Mouse (Mus musculus) regulatory T cell (primary cell): ENCODE data around the gene Akr1b10.
"Not testable (repeated sequence)": the region's sequence is repeated elsewhere in the genome, so short reads cannot be mapped to it uniquely, and the experiment has no call there.

ENCODE experiments used
- in situ Hi-C: fragments of 300-600 bp; cut with MboI, MseI; formaldehyde crosslinking; loops from one replicate; pipeline ENCODE4 v1.15.1; 2025; ENCODE audit warnings: high pct_unique_total_duplicates

Gene Akr1b10

GRCm38 (mm10) chr6:34384110-34384661 is at the start of gene Akr1b10:
TSS of gene Akr1b10 (plus strand) at chr6:34384218.
- in situ Hi-C loops = no loop called here

DNA sequence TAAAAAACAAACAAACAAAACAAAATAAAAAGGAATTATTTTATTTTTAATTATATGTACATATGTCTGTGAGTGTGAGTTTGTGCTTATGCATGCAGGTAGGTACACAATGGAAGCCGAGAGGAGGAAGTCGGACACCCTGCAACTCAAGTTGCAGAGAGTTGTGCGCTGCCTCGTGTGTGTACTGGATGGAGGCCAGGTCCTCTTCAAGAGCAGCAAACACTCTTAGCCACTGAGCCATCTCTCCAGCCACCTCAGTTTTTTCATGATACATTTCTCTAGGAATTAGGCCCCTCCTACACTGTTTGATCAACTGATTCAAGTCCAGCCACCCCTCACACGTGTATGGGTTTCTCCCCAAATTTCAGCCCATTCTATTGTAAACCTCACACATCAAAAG is 49.3 kb upstream of the Akr1b10 start:
- in situ Hi-C loops = loop anchor here (5.0 kb wide), 1 partner anchor 98 kb away; no protein-coding TSS in a partner anchor

- in situ Hi-C loops = loop anchor here (5.0 kb wide), 1 partner anchor 95 kb away; no protein-coding TSS in a partner anchor
Observed at GRCm38 (mm10) chr6:34337799-34338198, 46.2 kb upstream of the Akr1b10 start.

DNA sequence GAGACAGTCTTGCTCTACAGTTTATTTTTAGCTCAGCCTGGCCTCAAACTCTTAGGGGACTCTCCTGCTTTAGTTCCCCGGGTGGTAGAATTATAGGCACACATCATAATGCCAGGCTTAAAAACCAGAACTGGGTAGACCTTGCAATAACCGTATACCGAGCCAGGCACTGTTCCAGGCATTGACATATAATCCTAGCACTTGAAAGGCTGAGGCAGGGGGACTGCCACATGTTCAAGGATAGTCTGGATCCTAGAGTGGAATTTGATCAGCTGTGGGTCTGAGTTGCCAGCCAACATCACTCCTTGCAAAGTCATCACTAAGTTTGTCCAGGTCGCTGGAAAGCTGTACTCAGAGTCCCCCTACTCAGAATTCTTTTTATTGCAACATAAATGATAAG is 42.0 kb upstream of the Akr1b10 start:
- in situ Hi-C loops = loop anchor here (10.0 kb wide), 1 partner anchor 47 kb away; no protein-coding TSS in a partner anchor

DNA sequence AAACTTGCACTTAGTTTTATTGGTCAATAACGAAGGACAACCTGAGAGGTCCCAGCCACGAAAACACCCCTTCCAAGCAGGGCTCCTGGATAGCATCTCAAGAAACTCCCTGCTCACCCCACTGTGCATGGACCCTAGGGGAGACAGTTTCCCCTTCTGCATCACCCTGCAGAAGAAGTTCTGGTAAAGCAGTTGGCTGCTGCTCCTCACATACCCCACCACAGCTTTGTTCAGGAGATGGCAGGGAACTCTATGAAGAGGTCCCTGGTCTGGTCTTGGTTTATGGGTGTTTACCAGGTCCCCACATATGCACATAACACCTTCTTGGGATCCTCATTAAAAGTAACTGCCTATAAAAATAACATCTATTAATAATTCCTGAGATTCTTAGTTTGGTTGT is 41.5 kb upstream of the Akr1b10 start:
- in situ Hi-C loops = loop anchor here (10.0 kb wide), 1 partner anchor 48 kb away; no protein-coding TSS in a partner anchor

DNA sequence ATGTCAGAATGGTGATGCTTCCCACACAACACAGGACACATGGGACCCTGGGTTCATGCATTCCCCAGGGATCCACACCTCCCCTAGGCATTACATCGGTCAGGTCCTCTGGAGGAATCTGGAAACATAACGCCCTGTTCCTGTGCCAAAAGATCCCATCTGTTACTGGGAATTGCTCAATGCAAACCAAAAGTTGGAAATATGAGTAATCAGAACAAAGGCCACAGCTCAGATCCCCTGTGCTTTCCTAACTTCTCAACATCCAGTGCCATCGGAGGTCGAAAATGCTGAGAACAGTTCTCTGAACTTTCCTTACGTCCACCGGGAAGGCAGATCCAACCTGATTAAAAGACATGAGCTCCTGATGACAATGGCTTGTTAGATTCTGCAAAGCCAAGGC is 40.6 kb upstream of the Akr1b10 start:
- in situ Hi-C loops = loop anchor here (10.0 kb wide), 1 partner anchor 49 kb away; no protein-coding TSS in a partner anchor

DNA sequence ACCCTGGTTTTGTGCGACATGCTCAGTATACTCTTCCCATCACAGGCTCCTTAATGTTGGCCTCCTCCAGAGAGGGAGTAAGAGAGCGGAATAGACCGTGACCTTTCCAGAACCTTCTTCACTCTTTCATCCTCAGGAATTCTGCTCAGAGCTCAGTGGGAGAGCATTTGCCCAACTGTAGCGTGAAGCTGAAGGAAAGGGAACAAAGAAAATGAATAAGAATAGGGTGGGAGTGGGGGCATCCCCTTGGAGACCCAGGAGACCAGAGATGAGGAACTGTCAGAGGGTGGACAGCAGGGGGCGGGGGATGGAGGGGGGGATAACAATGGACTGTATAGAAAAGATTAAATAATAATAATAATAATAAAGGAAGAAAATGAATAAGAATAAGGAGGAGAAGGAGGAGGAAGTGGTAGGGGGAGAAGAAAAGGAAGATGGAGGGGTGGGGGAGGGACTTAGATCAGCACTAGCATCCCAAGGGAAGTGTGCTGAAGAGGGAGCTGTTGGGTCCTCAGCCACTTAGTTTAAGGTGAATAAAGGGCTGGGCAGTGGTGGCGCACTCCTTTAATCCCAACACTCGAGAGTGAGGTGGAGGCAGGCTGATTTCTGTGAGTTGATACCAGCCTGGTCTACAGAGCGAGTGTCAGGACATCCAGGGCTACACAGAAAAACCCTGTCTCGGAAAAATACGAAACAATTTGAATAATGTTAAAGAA is 39.7 kb upstream of the Akr1b10 start:
- in situ Hi-C loops = loop anchor here (10.0 kb wide), 1 partner anchor 49 kb away; no protein-coding TSS in a partner anchor

DNA sequence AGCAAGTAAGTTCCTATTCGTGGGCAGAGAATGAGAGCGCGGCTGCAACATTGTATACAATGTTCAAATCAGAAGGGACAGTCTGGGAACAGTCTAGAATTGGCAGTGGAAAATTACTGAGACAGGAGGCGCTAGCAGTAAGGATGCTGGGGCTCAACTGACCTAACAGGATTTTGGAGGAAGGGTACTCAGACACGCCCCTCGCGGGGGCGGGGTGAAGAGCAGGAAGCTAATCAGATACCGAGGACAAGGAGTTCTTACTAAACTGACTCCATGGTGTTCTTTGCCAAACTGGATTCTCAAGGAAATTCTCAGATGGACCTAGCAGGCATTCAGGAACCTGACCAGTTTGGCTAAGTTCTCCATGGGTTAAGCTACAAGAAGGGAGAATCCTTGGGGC is 39.1 kb upstream of the Akr1b10 start:
- in situ Hi-C loops = loop anchor here (10.0 kb wide), 1 partner anchor 50 kb away; no protein-coding TSS in a partner anchor

GRCm38 (mm10) chr6:34346096-34346898 is 37.7 kb upstream of the Akr1b10 start:
- in situ Hi-C loops = loop anchor here (10.0 kb wide), 1 partner anchor 51 kb away; no protein-coding TSS in a partner anchor

GRCm38 (mm10) chr6:34350037-34350699 is 33.9 kb upstream of the Akr1b10 start:
- in situ Hi-C loops = no loop called here

GRCm38 (mm10) chr6:34351481-34351880 is 32.5 kb upstream of the Akr1b10 start:
- in situ Hi-C loops = not testable (repeated sequence)

GRCm38 (mm10) chr6:34352401-34352800 is 31.6 kb upstream of the Akr1b10 start:
- in situ Hi-C loops = no loop called here

DNA sequence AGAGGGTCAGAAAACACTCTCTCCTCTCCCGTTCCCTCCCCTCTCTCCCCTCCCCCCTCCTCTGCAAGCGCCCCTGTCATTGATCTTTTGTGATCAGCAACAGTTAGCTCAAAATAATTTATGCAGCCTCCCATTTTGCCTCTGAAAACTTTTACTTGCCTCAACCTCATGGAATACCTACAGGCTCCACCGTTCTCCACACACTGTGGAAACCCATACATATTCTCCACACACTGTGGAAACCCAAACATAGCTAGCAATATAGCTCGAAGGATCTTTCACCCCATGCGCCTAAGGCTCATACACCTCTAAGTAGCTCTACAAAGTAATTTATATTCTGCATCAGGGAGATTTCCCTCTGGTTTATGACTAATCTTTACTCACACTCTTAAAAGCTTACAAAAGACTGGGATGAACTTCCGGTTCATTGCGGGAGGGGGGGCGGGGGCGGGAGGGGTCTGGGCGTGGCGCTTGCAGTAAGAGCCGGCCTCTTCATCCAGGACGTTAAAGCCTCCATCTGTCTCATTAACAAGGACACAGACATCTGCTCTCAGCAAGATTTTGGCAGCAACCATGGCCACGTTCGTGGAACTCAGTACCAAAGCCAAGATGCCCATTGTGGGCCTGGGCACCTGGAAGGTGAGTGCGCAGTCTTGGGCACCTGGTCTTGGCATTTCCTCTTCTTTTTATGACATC is 30.2 kb upstream of the Akr1b10 start, which contains the start of gene Akr1b8:
Akr1b8 (plus strand) TSS at position 462 of the 696 bp plus-strand sequence.
- in situ Hi-C loops = no loop called here

DNA sequence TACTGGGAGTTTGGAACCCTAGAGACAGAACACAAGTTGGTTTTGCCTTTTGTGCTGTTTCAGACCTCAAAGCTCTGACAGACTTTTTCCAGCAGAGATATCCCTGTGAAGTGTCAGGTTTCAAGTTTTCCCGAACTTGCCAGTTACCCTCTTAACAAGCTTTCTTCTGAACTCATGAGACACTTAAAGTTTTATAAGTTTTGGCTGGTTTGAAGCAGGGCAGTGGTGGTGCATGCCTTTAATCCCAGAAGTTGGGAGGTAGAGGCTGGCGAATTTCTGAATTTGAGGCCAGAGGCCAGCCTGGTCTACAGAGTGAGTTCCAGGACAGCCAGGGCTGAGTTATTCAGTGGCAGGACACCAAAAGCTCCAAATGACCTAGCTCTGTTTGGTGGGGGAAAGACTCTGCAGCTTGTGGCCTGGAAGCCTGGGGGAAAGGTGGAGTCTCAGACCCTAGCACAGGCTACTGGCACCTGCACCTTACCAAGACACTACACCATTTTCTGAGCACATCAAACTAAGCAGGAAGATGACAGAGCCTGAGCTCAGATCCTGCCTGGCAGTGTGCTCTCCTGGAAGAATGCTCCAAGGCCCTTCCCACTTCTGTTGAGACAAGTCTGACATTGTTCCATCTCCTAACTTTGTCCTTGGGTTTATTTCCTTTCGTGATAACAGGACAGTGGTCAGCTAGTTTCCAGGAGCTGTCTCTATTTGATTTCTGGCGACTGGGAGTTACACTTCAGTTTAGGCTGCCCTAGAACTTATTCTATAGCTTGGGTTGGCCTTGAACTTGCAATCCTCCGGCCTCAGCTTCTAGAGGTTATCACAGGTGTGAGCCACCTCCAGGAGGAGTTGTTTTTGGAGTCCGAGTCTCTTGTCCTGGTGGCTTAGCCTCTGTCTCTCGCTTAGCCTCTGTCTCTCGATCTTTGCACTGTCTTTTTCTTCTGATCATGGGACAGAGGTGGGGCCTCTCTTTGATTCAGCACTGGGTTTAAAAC is 29.4 kb upstream of the Akr1b10 start:
- in situ Hi-C loops = no loop called here

DNA sequence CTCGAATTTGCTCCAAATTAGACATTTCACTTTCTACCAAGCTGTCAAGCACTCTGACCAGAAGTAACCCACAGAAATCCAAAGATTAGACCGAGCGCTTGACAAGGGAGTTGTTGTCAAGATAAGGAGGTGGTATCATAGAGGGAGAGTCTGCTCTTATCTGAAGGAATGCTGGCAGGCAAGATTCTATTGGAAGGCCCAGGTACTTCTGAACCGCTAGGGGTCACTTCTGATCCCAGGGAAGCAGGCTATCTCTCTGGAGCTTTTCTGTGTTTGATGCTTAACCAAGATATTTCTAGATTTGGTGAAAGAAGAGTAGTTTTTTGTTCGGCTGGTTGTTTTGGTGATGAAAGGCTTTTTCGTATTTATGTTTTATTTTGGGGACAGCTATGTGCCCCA is 28.7 kb upstream of the Akr1b10 start:
- in situ Hi-C loops = no loop called here

DNA sequence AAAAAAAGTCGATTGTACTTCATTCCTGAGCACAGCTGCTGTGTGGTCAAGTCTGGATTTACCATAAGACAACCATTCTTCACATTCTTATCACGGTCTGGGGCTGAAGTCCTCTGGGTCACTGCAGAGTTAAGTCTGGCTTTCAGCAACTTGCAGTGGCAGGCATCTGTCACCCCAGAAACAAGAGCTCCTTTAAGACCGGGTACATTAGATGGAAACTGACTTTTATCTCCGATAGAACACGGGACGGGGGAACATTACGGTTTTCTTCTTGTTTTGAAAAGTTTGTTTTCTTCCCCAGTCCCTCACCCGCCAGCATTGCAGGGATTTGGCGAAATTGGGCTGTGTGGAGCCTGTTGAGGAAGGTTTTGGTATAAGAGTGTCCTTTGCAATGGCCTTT is 28.2 kb upstream of the Akr1b10 start:
- in situ Hi-C loops = no loop called here

- in situ Hi-C loops = no loop called here
Observed at GRCm38 (mm10) chr6:34364217-34365136, 19.5 kb upstream of the Akr1b10 start.

DNA sequence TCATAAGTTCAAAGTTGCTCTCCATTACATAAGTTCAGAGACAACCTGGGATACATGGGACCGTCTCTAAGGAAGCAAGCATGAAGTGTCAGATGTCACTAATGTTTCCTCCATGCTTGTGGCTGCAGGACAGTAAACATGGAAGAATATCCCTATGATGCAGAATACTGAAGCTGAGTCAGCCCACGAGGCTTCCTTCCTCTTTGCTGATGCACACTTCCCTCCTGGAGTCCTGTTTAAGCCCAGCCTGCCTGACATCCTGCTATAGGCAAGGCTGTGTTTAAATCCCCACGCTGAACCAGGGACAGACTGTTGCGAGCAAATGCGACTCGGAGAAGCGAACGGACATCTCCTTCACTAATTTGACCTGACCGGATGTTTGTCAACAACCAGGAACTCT is 16.0 kb upstream of the Akr1b10 start:
- in situ Hi-C loops = no loop called here

DNA sequence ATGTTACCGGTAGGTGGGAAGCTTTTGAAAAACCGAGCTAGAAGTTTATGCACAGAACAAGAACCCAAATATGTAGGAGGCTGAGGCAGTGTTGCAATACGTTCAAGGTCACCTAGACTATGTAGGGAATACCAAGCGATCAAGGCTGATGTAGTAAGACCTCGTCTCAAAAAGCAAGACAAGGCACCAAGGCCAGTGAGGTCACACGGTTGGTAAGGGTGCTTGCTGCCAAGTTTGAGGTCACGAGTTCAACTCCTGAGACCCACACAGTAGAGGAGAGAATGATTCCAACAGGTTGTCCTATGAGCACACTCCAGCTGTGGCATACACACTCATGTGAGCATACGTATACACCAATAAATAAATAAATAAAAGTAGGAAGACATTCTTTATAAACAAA is 13.9 kb upstream of the Akr1b10 start:
- in situ Hi-C loops = no loop called here
